Mouse (Mus musculus): ENCODE results near the gene Rnf24. TPM values are rescaled to one million over a fixed set of nuclear protein-coding genes. Genes with fewer than 3 reads are reported as not detected.
A peak's percentile ranks its signal among the peaks of the same experiment; 100 is the strongest.

Gene Rnf24
- polyA plus RNA-seq, 1 experiment from 2014 or later, result 3.0 TPM

- no peaks in the 10 kb centered on the region for H3K9me3 ChIP-seq
- H3K27me3 ChIP-seq (ENCODE audit: insufficient read depth, poor library complexity, severe bottlenecking), result no peaks in the 10 kb centered on the region
- H3K36me3 ChIP-seq, result no peaks in the 10 kb centered on the region
- no peak overlapping the region for H3K27ac ChIP-seq
- H3K4me3 ChIP-seq, result no peak overlapping the region
- WGBS, result 73% methylated on average over 3 of the region's 3 CpGs
- no peak for DNase-seq (ENCODE audit: low spot score)
- H3K4me1 ChIP-seq, result no peaks in the 10 kb centered on the region
Measured at GRCm38 (mm10) chr2:131370828-131371227, 18.1 kb upstream of the Rnf24 start.

- 73% methylated on average over 6 of the region's 6 CpGs for WGBS
- no peak for DNase-seq (ENCODE audit: low spot score)
- H3K9me3 ChIP-seq, result no peaks in the 10 kb centered on the region
- H3K4me1 ChIP-seq, result no peaks in the 10 kb centered on the region
- no peak overlapping the region for H3K27ac ChIP-seq
- no peaks in the 10 kb centered on the region for H3K36me3 ChIP-seq
- 0 out of 2 replicates have a peak, but pooled peaks cover 3% of the 10 kb centered on the region for H3K27me3 ChIP-seq (ENCODE audit: insufficient read depth, poor library complexity, severe bottlenecking)
- H3K4me3 ChIP-seq, result no peak overlapping the region
Measured at GRCm38 (mm10) chr2:131364689-131365088, 12.0 kb upstream of the Rnf24 start.

- Histone ChIP-seq H3K36me3 (no peaks in the 10 kb centered on the region), H3K27me3 (ENCODE audit: insufficient read depth, poor library complexity, severe bottlenecking) (peaks cover under 1% of the 10 kb centered on the region; the same call in 1 of the 2 replicates), H3K9me3 (no peaks in the 10 kb centered on the region), H3K4me3 (no peak overlapping the region), H3K27ac (no peak overlapping the region), H3K4me1 (peaks cover 7% of the 10 kb centered on the region)
- no peak for DNase-seq (ENCODE audit: low spot score)
Measured at GRCm38 (mm10) chr2:131358481-131358880, 5.8 kb upstream of the Rnf24 start.

GRCm38 (mm10) chr2:131354049-131354448 is 1.4 kb upstream of the Rnf24 start:
- whole genome bisulfite sequencing, result 52% methylated on average over 6 of the region's 6 CpGs
- H3K36me3 ChIP-seq, result no peaks in the 10 kb centered on the region

GRCm38 (mm10) chr2:131353564-131353915 is 848 bp upstream of the Rnf24 start:
- H3K4me3 ChIP-seq, result peak overlapping the region; percentile 95
- no peaks in the 10 kb centered on the region for H3K36me3 ChIP-seq
- no peaks in the 10 kb centered on the region for H3K9me3 ChIP-seq
- 7% methylated on average over 3 of the region's 3 CpGs for WGBS
- no peaks in the 10 kb centered on the region; the same call in 1 of the 2 replicates for H3K27me3 ChIP-seq (ENCODE audit: insufficient read depth, poor library complexity, severe bottlenecking)
- H3K27ac ChIP-seq, result no peak overlapping the region
- peaks cover 20% of the 10 kb centered on the region for H3K4me1 ChIP-seq
- DNase-seq (ENCODE audit: low spot score), result no peak

More at GRCm38 (mm10) chr2:131354049-131354448, 1.4 kb upstream of the Rnf24 start:
- H3K27ac ChIP-seq, result no peak overlapping the region
- no peak overlapping the region for H3K4me3 ChIP-seq
- DNase-seq (ENCODE audit: low spot score), result no peak
- H3K27me3 ChIP-seq (ENCODE audit: insufficient read depth, poor library complexity, severe bottlenecking), result no peaks in the 10 kb centered on the region; the same call in 1 of the 2 replicates
- peaks cover 20% of the 10 kb centered on the region for H3K4me1 ChIP-seq
- H3K9me3 ChIP-seq, result no peaks in the 10 kb centered on the region

GRCm38 (mm10) chr2:131351968-131352746 is 535 bp downstream of the Rnf24 start:
- whole genome bisulfite sequencing, result under 1% methylated on average over 51 of the region's 51 CpGs
- DNase-seq (ENCODE audit: low spot score), result peak; percentile 85

GRCm38 (mm10) chr2:131351471-131351870 is 1.2 kb downstream of the Rnf24 start:
- H3K27me3 ChIP-seq (ENCODE audit: insufficient read depth, poor library complexity, severe bottlenecking), result no peaks in the 10 kb centered on the region; the same call in 1 of the 2 replicates
- H3K4me3 ChIP-seq, result peak overlapping the region; percentile 95
- peaks cover 20% of the 10 kb centered on the region for H3K4me1 ChIP-seq
- peak overlapping the region; percentile 92; the same call in 1 of the 2 replicates for H3K27ac ChIP-seq
- no peaks in the 10 kb centered on the region for H3K9me3 ChIP-seq
- DNase-seq (ENCODE audit: low spot score), result no peak
- 20% methylated on average over 10 of the region's 10 CpGs for WGBS
- no peaks in the 10 kb centered on the region for H3K36me3 ChIP-seq

More at GRCm38 (mm10) chr2:131351968-131352746, 535 bp downstream of the Rnf24 start:
- Histone ChIP-seq H3K4me1 (peaks cover 20% of the 10 kb centered on the region), H3K27ac (peak overlapping the region; percentile 92), H3K36me3 (no peaks in the 10 kb centered on the region), H3K27me3 (ENCODE audit: insufficient read depth, poor library complexity, severe bottlenecking) (no peaks in the 10 kb centered on the region; the same call in 1 of the 2 replicates), H3K4me3 (peak overlapping the region; percentile 95), H3K9me3 (no peaks in the 10 kb centered on the region)

- H3K4me1 ChIP-seq, result peaks cover 16% of the 10 kb centered on the region
- no peak overlapping the region for H3K4me3 ChIP-seq
- DNase-seq (ENCODE audit: low spot score), result no peak
- no peak overlapping the region for H3K27ac ChIP-seq
- no peaks in the 10 kb centered on the region for H3K9me3 ChIP-seq
- no peaks in the 10 kb centered on the region for H3K36me3 ChIP-seq
- no peaks in the 10 kb centered on the region; the same call in 1 of the 2 replicates for H3K27me3 ChIP-seq (ENCODE audit: insufficient read depth, poor library complexity, severe bottlenecking)
- 87% methylated on average over 6 of the region's 6 CpGs for WGBS
Measured at GRCm38 (mm10) chr2:131350301-131350700, 2.4 kb downstream of the Rnf24 start.

- Histone ChIP-seq H3K27me3 (ENCODE audit: insufficient read depth, poor library complexity, severe bottlenecking) (no peaks in the 10 kb centered on the region), H3K4me3 (no peak overlapping the region), H3K27ac (no peak overlapping the region), H3K9me3 (no peaks in the 10 kb centered on the region), H3K36me3 (no peaks in the 10 kb centered on the region), H3K4me1 (no peaks in the 10 kb centered on the region)
- DNase-seq (ENCODE audit: low spot score), result no peak
- WGBS, result 73% methylated on average over 3 of the region's 3 CpGs
Measured at GRCm38 (mm10) chr2:131345556-131345955, 7.1 kb downstream of the Rnf24 start.

- H3K4me3 ChIP-seq, result no peak overlapping the region
- H3K36me3 ChIP-seq, result no peaks in the 10 kb centered on the region
- no peaks in the 10 kb centered on the region for H3K9me3 ChIP-seq
- H3K4me1 ChIP-seq, result no peaks in the 10 kb centered on the region
- 75% methylated on average over 3 of the region's 3 CpGs for WGBS
- no peak for DNase-seq (ENCODE audit: low spot score)
- no peak overlapping the region for H3K27ac ChIP-seq
- H3K27me3 ChIP-seq (ENCODE audit: insufficient read depth, poor library complexity, severe bottlenecking), result no peaks in the 10 kb centered on the region
Measured at GRCm38 (mm10) chr2:131344449-131344848, 8.2 kb downstream of the Rnf24 start.

GRCm38 (mm10) chr2:131337602-131338001 is 15.1 kb downstream of the Rnf24 start:
- Histone ChIP-seq H3K4me3 (no peak overlapping the region), H3K4me1 (no peaks in the 10 kb centered on the region), H3K27me3 (ENCODE audit: insufficient read depth, poor library complexity, severe bottlenecking) (no peaks in the 10 kb centered on the region), H3K36me3 (no peaks in the 10 kb centered on the region), H3K9me3 (no peaks in the 10 kb centered on the region), H3K27ac (no peak overlapping the region)
- DNase-seq (ENCODE audit: low spot score), result no peak
- WGBS, result 85% methylated on average over 6 of the region's 6 CpGs

GRCm38 (mm10) chr2:131330548-131330947 is 22.1 kb downstream of the Rnf24 start:
- no peaks in the 10 kb centered on the region for H3K4me1 ChIP-seq
- H3K36me3 ChIP-seq, result no peaks in the 10 kb centered on the region
- H3K27me3 ChIP-seq (ENCODE audit: insufficient read depth, poor library complexity, severe bottlenecking), result no peaks in the 10 kb centered on the region
- H3K27ac ChIP-seq, result no peak overlapping the region
- H3K9me3 ChIP-seq, result no peaks in the 10 kb centered on the region
- no peak for DNase-seq (ENCODE audit: low spot score)
- WGBS, result 77% methylated on average over 3 of the region's 3 CpGs
- H3K4me3 ChIP-seq, result no peak overlapping the region

GRCm38 (mm10) chr2:131328981-131329380 is 23.7 kb downstream of the Rnf24 start:
- Histone ChIP-seq H3K4me1 (no peaks in the 10 kb centered on the region), H3K27ac (no peak overlapping the region), H3K4me3 (no peak overlapping the region), H3K27me3 (ENCODE audit: insufficient read depth, poor library complexity, severe bottlenecking) (no peaks in the 10 kb centered on the region), H3K36me3 (no peaks in the 10 kb centered on the region), H3K9me3 (no peaks in the 10 kb centered on the region)
- WGBS, result 82% methylated on average over 1 of the region's 1 CpGs
- no peak for DNase-seq (ENCODE audit: low spot score)

Data from heart, embryonic 10.5 days (tissue).